Mouse (Mus musculus) liver, embryonic 14.5 days (tissue): Measurements from ENCODE around the gene Carmil1. TPM values are rescaled to one million over a fixed set of nuclear protein-coding genes. Genes with fewer than 3 reads are reported as not detected.

Experiments used
- ATAC-seq: fragments of 200-750 bp; cut with Nextera tagmentation; 2 replicates; pipeline ENCODE4 v1.8.0; 2017; ENCODE audit warnings: moderate number of reproducible peaks, mild to moderate bottlenecking, moderate library complexity; ENCODE audit not compliant: insufficient read depth
- DNase-seq, 3 experiments: peaks; one replicate each; pipeline ENCODE4 v3.0.0-alpha.2; 2012 to 2013; ENCODE audit warnings: low read depth in 3 of 3, low spot score in 3 of 3
- H3K27ac ChIP-seq: fragments of 300-500 bp; sonication (generic); 2 replicates; pipeline ENCODE4 v1.5.1; 2014; ENCODE audit warnings: moderate library complexity, mild to moderate bottlenecking, control low read depth, inconsistent platforms
- H3K27me3 ChIP-seq: fragments of 300-500 bp; sonication (generic); 2 replicates; pipeline ENCODE4 v1.6.1; 2014; ENCODE audit warnings: mild to moderate bottlenecking, low read length, moderate library complexity; ENCODE audit not compliant: control insufficient read depth, insufficient read depth
- H3K36me3 ChIP-seq: fragments of 300-500 bp; sonication (generic); replicated peaks from 2 replicates; pipeline ENCODE4 v1.6.1; 2014; ENCODE audit warnings: low read depth; ENCODE audit not compliant: control insufficient read depth, insufficient read depth
- H3K4me1 ChIP-seq, 2 experiments: fragments of 200-500 bp in 1 of 2; fragments of 300-500 bp in 1 of 2; sonication (generic) in 1 of 2; replicated peaks; 2 replicates each; pipeline ENCODE4 v1.6.1; 2012 to 2014; ENCODE audit warnings: antibody characterized with exemption in 1 of 2, inconsistent platforms in 1 of 2, low read length in 1 of 2; ENCODE audit not compliant: control insufficient read depth in 2 of 2, insufficient read depth in 2 of 2
- H3K4me2 ChIP-seq: fragments of 300-500 bp; sonication (generic); 2 replicates; pipeline ENCODE4 v1.6.1; 2014; ENCODE audit warnings: low read depth, mild to moderate bottlenecking, control low read depth, moderate library complexity
- H3K4me3 ChIP-seq, 2 experiments: fragments of 200-500 bp in 1 of 2; fragments of 300-500 bp in 1 of 2; sonication (generic) in 1 of 2; 2 replicates each; pipeline ENCODE4 v1.5.1; 2012 to 2014; ENCODE audit warnings: low read depth in 2 of 2, low read length in 2 of 2, mild to moderate bottlenecking in 2 of 2, control low read depth in 1 of 2, inconsistent platforms in 1 of 2, moderate library complexity in 1 of 2; ENCODE audit not compliant: insufficient read depth in 1 of 2
- H3K9ac ChIP-seq: fragments of 300-500 bp; sonication (generic); replicated peaks from 2 replicates; pipeline ENCODE4 v1.6.1; 2014; ENCODE audit warnings: mild to moderate bottlenecking, control low read depth, moderate library complexity
- H3K9me3 ChIP-seq: fragments of 300-500 bp; sonication (generic); 2 replicates; pipeline ENCODE4 v1.6.1; 2016; ENCODE audit warnings: low read length, mixed read lengths; ENCODE audit not compliant: control insufficient read depth
- CTCF ChIP-seq: IDR thresholded peaks from 2 replicates; pipeline ENCODE4 v1.5.1; 2016; ENCODE audit warnings: antibody characterized with exemption, low read depth, control low read depth
- EP300 ChIP-seq: IDR thresholded peaks from 2 replicates; pipeline ENCODE4 v1.6.1; 2016; ENCODE audit warnings: antibody characterized with exemption, low read depth
- WGBS: fragments of 180-500 bp; shearing (Covaris S2); extraction: QIAGEN DNeasy Blood & Tissue Kit; methylation state at CpG from one replicate; pipeline ENCODE4 v1.1.7; 2014; ENCODE audit not compliant: insufficient replicate concordance; 5-methylcytosine and 5-hydroxymethylcytosine counted together
- polyA plus RNA-seq, 2 experiments: library from polyadenylated mRNA; depleted of rRNA in 1 of 2; stranded (reverse) in 1 of 2; unstranded in 1 of 2; fragments of >200 nt; fragmentation: Nextera tagmentation in 1 of 2; extraction: Ambion mirVana in 1 of 2; gene quantifications; 2 replicates each; pipeline versions ENCODE4 v1.2.1 to v1.2.3; 2012 to 2014

Gene Carmil1
- polyA plus RNA-seq, 2 experiments, result 1.8 to 4.2 TPM

DNA sequence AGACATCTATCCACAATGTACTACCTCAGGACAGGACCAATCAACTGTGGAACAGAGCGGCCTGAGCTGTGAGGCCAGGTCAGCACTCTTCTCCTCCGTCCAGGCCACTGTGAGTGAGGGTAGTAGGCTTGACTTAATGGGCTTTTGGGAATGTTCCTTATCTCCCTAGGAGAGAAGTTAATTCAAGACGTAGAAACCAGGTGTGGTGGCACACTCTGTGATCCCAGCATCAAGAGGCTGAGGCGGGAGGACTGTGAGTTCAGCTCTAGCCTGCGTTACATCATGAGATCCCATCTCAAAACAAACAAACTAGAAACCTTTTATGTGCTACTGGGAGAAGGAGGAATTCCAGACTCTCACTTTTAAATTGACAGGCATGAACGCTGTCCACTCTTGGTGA, 154.7 kb downstream of the Carmil1 start:
- 70% methylated on average over 6 of the region's 6 CpGs for WGBS
- ATAC-seq (no peak), DNase-seq (no peak)
- Histone ChIP-seq H3K36me3 (no peaks in the 10 kb centered on the region), H3K27ac (no peak overlapping the region), H3K4me2 (no peak overlapping the region), H3K27me3 (no peaks in the 10 kb centered on the region; the same call in 1 of the 2 replicates), H3K9ac (no peak overlapping the region), H3K4me3 (no peak overlapping the region), H3K9me3 (no peaks in the 10 kb centered on the region), H3K4me1 (no peaks in the 10 kb centered on the region)
- no peak for TF ChIP-seq CTCF

DNA sequence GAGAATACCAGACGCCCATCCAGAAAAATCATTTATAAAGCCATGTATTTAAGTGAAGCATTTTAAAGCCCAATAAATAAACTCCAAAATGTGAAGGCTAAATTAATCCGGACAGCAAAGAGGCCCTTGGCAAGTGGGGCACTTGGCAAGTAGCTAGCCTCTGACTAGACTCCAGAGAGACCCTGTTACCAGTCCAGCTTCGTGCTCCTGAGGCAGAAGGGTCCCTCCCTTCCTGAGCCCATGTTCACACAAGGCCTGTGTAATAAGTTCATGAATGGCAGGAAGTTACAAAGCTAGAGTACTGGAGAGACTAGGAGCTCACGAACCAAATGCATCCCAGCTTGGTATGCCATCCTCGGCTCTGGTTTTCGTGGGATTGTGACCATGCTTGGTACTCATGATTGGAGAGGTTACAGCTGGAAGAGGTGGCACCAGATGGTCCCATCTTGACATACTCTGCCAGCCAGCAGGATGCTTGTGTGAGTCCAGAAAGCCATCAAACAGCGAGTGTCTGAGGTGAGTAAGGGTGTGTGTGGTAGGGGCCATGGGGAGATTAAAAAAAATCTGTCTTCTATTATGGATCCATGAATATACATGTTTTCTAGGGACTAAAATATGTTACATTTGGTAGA, 163.3 kb downstream of the Carmil1 start:
- Histone ChIP-seq H3K4me2 (no peak overlapping the region), H3K9ac (no peak overlapping the region), H3K27ac (no peak overlapping the region), H3K9me3 (no peaks in the 10 kb centered on the region), H3K4me1 (no peaks in the 10 kb centered on the region), H3K4me3 (no peak overlapping the region), H3K36me3 (no peaks in the 10 kb centered on the region), H3K27me3 (no peaks in the 10 kb centered on the region)
- 51% methylated on average over 7 of the region's 7 CpGs for WGBS
- no peak for TF ChIP-seq EP300
- DNase-seq (no peak), ATAC-seq (no peak)

DNA sequence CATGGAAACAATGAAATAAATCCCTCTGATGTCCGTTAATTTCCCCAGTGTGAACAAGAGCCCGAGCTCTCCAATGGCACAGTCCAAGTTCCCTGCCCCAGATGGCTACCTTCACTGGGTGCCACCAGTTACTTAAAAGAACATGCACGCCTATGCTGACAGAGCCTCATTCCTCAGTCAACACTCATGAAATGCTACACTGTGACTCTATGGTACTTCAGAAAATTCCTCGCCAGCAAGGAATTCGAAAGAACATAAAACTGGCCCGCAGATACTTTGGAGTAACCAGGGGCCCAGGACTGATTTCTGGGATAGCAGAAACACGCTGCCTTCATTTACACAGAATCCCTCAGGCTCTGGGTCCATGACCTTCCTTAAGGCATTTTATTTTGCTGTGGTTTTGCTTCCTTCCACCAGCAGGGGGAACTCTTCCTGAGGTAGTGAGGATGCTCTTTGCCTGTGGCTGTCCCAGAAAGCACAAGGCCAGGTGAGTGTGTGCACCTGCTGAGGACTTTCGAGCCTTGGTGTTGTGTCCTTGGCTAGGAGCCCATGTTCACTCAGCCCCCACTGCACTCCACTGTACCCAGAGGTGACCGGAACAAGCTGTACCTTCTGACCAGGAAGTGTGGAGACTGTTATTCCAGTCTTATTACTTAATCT, 167.8 kb downstream of the Carmil1 start:
- 58% methylated on average over 9 of the region's 9 CpGs for WGBS
- no peaks in the 10 kb centered on the region for H3K9me3 ChIP-seq
- no peaks in the 10 kb centered on the region for H3K27me3 ChIP-seq
- H3K4me3 ChIP-seq, result no peak overlapping the region
- no peaks in the 10 kb centered on the region for H3K4me1 ChIP-seq
- H3K36me3 ChIP-seq, result no peaks in the 10 kb centered on the region
- H3K27ac ChIP-seq, result no peak overlapping the region
- no peak overlapping the region for H3K4me2 ChIP-seq
- H3K9ac ChIP-seq, result no peak overlapping the region
- ATAC-seq, result 0 out of 2 replicates have a peak, but pooled peaks have one; percentile 15
- DNase-seq, result peak; percentile 36 to 41 (median 41)
- TF ChIP-seq CTCF (peak; percentile 92), EP300 (no peak)

DNA sequence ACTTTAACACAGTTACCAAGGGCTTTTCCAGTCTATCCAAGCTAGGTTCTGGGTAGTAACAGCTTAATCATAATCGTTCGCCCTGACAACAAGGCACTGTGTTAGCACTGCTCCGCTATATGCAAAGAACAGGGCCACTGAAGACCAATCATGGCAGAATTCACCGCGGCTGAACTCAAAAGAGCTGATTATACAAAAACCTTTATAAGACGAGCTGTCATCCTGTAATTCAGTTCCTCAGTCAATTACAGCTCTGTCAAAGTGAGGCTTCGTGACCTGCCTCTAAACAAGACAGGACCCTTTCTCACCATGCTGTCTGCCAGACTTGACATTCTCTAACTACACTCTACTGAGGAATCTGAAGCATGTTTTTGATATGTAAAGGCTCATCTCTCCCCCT, 170.3 kb downstream of the Carmil1 start:
- DNase-seq (no peak), ATAC-seq (no peak)
- no peaks in the 10 kb centered on the region for H3K36me3 ChIP-seq
- WGBS, result 69% methylated on average over 7 of the region's 7 CpGs
- no peaks in the 10 kb centered on the region for H3K4me1 ChIP-seq
- H3K4me2 ChIP-seq, result no peak overlapping the region
- H3K9ac ChIP-seq, result no peak overlapping the region
- H3K4me3 ChIP-seq, result no peak overlapping the region
- H3K27ac ChIP-seq, result no peak overlapping the region
- no peaks in the 10 kb centered on the region for H3K9me3 ChIP-seq
- no peak for TF ChIP-seq CTCF
- no peak for TF ChIP-seq EP300
- H3K27me3 ChIP-seq, result no peaks in the 10 kb centered on the region

DNA sequence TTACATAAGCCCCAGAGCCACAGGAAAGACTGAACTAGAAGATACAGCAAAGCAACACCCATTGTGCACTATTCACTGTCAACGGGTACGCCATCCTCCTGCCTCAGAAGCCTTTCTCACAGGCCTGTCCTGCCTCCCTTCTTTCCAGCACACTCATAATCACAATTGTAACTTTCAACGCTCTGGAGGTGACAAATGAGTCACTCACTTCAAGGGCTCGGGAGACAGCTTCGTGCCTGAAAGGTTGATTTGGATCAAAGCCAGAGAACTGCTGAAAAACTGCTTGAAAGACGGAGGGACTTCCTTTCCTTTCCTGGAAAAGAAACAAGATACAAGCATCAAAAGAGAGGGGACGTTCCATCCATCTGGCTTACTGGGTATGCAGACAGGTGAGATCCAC, 172.3 kb downstream of the Carmil1 start:
- no peak overlapping the region for H3K27ac ChIP-seq
- no peak overlapping the region for H3K4me2 ChIP-seq
- no peaks in the 10 kb centered on the region for H3K9me3 ChIP-seq
- ATAC-seq, result no peak
- TF ChIP-seq CTCF, result no peak
- TF ChIP-seq EP300, result no peak
- H3K4me3 ChIP-seq, result no peak overlapping the region
- no peak overlapping the region for H3K9ac ChIP-seq
- H3K4me1 ChIP-seq, result no peaks in the 10 kb centered on the region
- H3K36me3 ChIP-seq, result no peaks in the 10 kb centered on the region
- H3K27me3 ChIP-seq, result no peaks in the 10 kb centered on the region
- DNase-seq, result no peak
- 42% methylated on average over 7 of the region's 7 CpGs for WGBS
